Mouse (Mus musculus) neural tube, embryonic 11.5 days (tissue): ENCODE data around the gene Ube2d1. TPM values are rescaled to one million over a fixed set of nuclear protein-coding genes. Genes with fewer than 3 reads are reported as not detected.
A peak's percentile ranks its signal among the peaks of the same experiment; 100 is the strongest.

Experiments
- ATAC-seq: fragments of 200-750 bp; cut with Nextera tagmentation; 2 replicates; pipeline ENCODE4 v1.8.0; 2017; ENCODE audit warnings: moderate number of reproducible peaks, mild to moderate bottlenecking, moderate TSS enrichment, moderate library complexity; ENCODE audit not compliant: insufficient read depth, low FRiP score, low TSS enrichment
- DNase-seq: peaks from one replicate; pipeline ENCODE4 v3.0.0-alpha.2; 2015; ENCODE audit warnings: low spot score
- H3K27ac ChIP-seq: fragments of 300-500 bp; sonication (generic); 2 replicates; pipeline ENCODE4 v1.5.1; 2014; ENCODE audit warnings: low read depth, mild to moderate bottlenecking, low read length
- H3K27me3 ChIP-seq: fragments of 300-500 bp; sonication (generic); 2 replicates; pipeline ENCODE4 v1.6.1; 2014; ENCODE audit warnings: mild to moderate bottlenecking, low read length, mixed read lengths; ENCODE audit not compliant: control insufficient read depth, insufficient read depth
- H3K36me3 ChIP-seq: fragments of 300-500 bp; sonication (generic); 2 replicates; pipeline ENCODE4 v1.6.1; 2014; ENCODE audit warnings: mild to moderate bottlenecking, low read length, moderate library complexity, mixed read lengths; ENCODE audit not compliant: control insufficient read depth, insufficient read depth
- H3K4me1 ChIP-seq: fragments of 300-500 bp; sonication (generic); 2 replicates; pipeline ENCODE4 v1.6.1; 2014; ENCODE audit warnings: low read length, mixed read lengths; ENCODE audit not compliant: control insufficient read depth, insufficient read depth
- H3K4me2 ChIP-seq: fragments of 300-500 bp; sonication (generic); 2 replicates; pipeline ENCODE4 v1.6.1; 2014; ENCODE audit warnings: low read depth, mild to moderate bottlenecking, moderate library complexity
- H3K4me3 ChIP-seq: fragments of 300-500 bp; sonication (generic); 2 replicates; pipeline ENCODE4 v1.5.1; 2014; ENCODE audit warnings: low read depth, low read length
- H3K9ac ChIP-seq: fragments of 300-500 bp; sonication (generic); 2 replicates; pipeline ENCODE4 v1.6.1; 2014; ENCODE audit warnings: mild to moderate bottlenecking, low read length
- H3K9me3 ChIP-seq: fragments of 300-500 bp; sonication (generic); 2 replicates; pipeline ENCODE4 v1.6.1; 2016; ENCODE audit warnings: low read length; ENCODE audit not compliant: control insufficient read depth
- WGBS: fragments of 180-500 bp; shearing (Covaris S2); extraction: QIAGEN DNeasy Blood & Tissue Kit; methylation state at CpG from one replicate; pipeline ENCODE4 v1.1.7; 2014; 5-methylcytosine and 5-hydroxymethylcytosine counted together
- polyA plus RNA-seq: library from polyadenylated mRNA; unstranded; fragments of >200 nt; fragmentation: Nextera tagmentation; extraction: Ambion mirVana; gene quantifications from 2 replicates; pipeline ENCODE4 v1.2.1, GENCODE M21; 2014

Gene Ube2d1
- 195 and 199 TPM in 2 replicates for polyA plus RNA-seq

- WGBS, result 0% methylated on average over 50 of the region's 50 CpGs
- Histone ChIP-seq H3K9me3 (no peaks in the 10 kb centered on the region), H3K4me2 (peak within 1 kb of the TSS; percentile 45), H3K4me3 (peak within 1 kb of the TSS; percentile 74), H3K9ac (peak within 1 kb of the TSS; percentile 89), H3K4me1 (peaks cover 4% of the 10 kb centered on the region), H3K36me3 (no peaks in the 10 kb centered on the region), H3K27me3 (no peaks in the 10 kb centered on the region), H3K27ac (peak within 1 kb of the TSS; percentile 24)
- ATAC-seq, result peak; percentile 95
- peak; percentile 90 for DNase-seq
Observed at GRCm38 (mm10) chr10:71285126-71285580, at the start of gene Ube2d1. TSS of gene Ube2d1 (minus strand) at chr10:71285262.

- no peaks in the 10 kb centered on the region for H3K9me3 ChIP-seq
- WGBS, result 93% methylated on average over 9 of the region's 9 CpGs
- H3K27ac ChIP-seq, result no peak overlapping the region
- ATAC-seq (no peak), DNase-seq (no peak)
- H3K4me3 ChIP-seq, result no peak overlapping the region
- H3K9ac ChIP-seq, result no peak overlapping the region
- H3K4me1 ChIP-seq, result no peaks in the 10 kb centered on the region
- H3K36me3 ChIP-seq, result peaks cover 3% of the 10 kb centered on the region
- no peak overlapping the region for H3K4me2 ChIP-seq
- no peaks in the 10 kb centered on the region for H3K27me3 ChIP-seq
Observed at GRCm38 (mm10) chr10:71332859-71333258, 47.8 kb upstream of the Ube2d1 start.

- DNase-seq (no peak), ATAC-seq (no peak)
- H3K9me3 ChIP-seq, result no peaks in the 10 kb centered on the region
- H3K4me3 ChIP-seq, result no peak overlapping the region
- no peak overlapping the region for H3K27ac ChIP-seq
- WGBS, result 96% methylated on average over 4 of the region's 4 CpGs
- peaks cover 3% of the 10 kb centered on the region for H3K36me3 ChIP-seq
- H3K9ac ChIP-seq, result no peak overlapping the region
- H3K4me1 ChIP-seq, result no peaks in the 10 kb centered on the region
- no peaks in the 10 kb centered on the region for H3K27me3 ChIP-seq
- H3K4me2 ChIP-seq, result no peak overlapping the region
Observed at GRCm38 (mm10) chr10:71332376-71332775, 47.3 kb upstream of the Ube2d1 start.

- WGBS, result 96% methylated on average over 7 of the region's 7 CpGs
- ATAC-seq (no peak), DNase-seq (no peak)
- Histone ChIP-seq H3K4me3 (no peak overlapping the region), H3K27ac (no peak overlapping the region), H3K9ac (no peak overlapping the region), H3K9me3 (no peaks in the 10 kb centered on the region), H3K4me1 (no peaks in the 10 kb centered on the region), H3K4me2 (no peak overlapping the region), H3K27me3 (no peaks in the 10 kb centered on the region), H3K36me3 (peaks cover 3% of the 10 kb centered on the region)
Observed at GRCm38 (mm10) chr10:71331908-71332307, 46.8 kb upstream of the Ube2d1 start.

GRCm38 (mm10) chr10:71330070-71330469, 45.0 kb upstream of the Ube2d1 start:
- Histone ChIP-seq H3K4me3 (no peak overlapping the region), H3K27me3 (no peaks in the 10 kb centered on the region), H3K36me3 (peaks cover 3% of the 10 kb centered on the region), H3K4me2 (no peak overlapping the region), H3K9me3 (no peaks in the 10 kb centered on the region), H3K9ac (no peak overlapping the region), H3K27ac (no peak overlapping the region), H3K4me1 (no peaks in the 10 kb centered on the region)
- 97% methylated on average over 12 of the region's 12 CpGs for WGBS
- DNase-seq (no peak), ATAC-seq (no peak)

GRCm38 (mm10) chr10:71329295-71329694, 44.2 kb upstream of the Ube2d1 start:
- Histone ChIP-seq H3K4me3 (no peak overlapping the region), H3K27ac (no peak overlapping the region), H3K9me3 (no peaks in the 10 kb centered on the region), H3K27me3 (no peaks in the 10 kb centered on the region), H3K4me2 (no peak overlapping the region), H3K9ac (no peak overlapping the region), H3K36me3 (peaks cover 3% of the 10 kb centered on the region), H3K4me1 (no peaks in the 10 kb centered on the region)
- DNase-seq, result no peak
- no peak for ATAC-seq
- WGBS, result 89% methylated on average over 6 of the region's 6 CpGs

GRCm38 (mm10) chr10:71328870-71329269, 43.8 kb upstream of the Ube2d1 start:
- Histone ChIP-seq H3K36me3 (peaks cover 3% of the 10 kb centered on the region), H3K4me2 (no peak overlapping the region), H3K9ac (no peak overlapping the region), H3K27me3 (no peaks in the 10 kb centered on the region), H3K4me3 (no peak overlapping the region), H3K4me1 (no peaks in the 10 kb centered on the region), H3K9me3 (no peaks in the 10 kb centered on the region), H3K27ac (no peak overlapping the region)
- DNase-seq (no peak), ATAC-seq (no peak)
- 90% methylated on average over 5 of the region's 5 CpGs for WGBS

GRCm38 (mm10) chr10:71328382-71328781, 43.3 kb upstream of the Ube2d1 start:
- DNase-seq (no peak), ATAC-seq (no peak)
- no peaks in the 10 kb centered on the region for H3K27me3 ChIP-seq
- 91% methylated on average over 6 of the region's 6 CpGs for WGBS
- no peaks in the 10 kb centered on the region for H3K9me3 ChIP-seq
- H3K36me3 ChIP-seq, result peaks cover 3% of the 10 kb centered on the region
- no peak overlapping the region for H3K4me3 ChIP-seq
- no peak overlapping the region for H3K27ac ChIP-seq
- H3K4me1 ChIP-seq, result no peaks in the 10 kb centered on the region
- no peak overlapping the region for H3K4me2 ChIP-seq
- no peak overlapping the region for H3K9ac ChIP-seq

- Histone ChIP-seq H3K4me1 (no peaks in the 10 kb centered on the region), H3K27me3 (no peaks in the 10 kb centered on the region), H3K27ac (no peak overlapping the region), H3K4me3 (no peak overlapping the region), H3K36me3 (peaks cover 3% of the 10 kb centered on the region), H3K9ac (no peak overlapping the region), H3K4me2 (no peak overlapping the region), H3K9me3 (no peaks in the 10 kb centered on the region)
- ATAC-seq (no peak), DNase-seq (no peak)
- WGBS, result 74% methylated on average over 10 of the region's 10 CpGs
Observed at GRCm38 (mm10) chr10:71327386-71327785, 42.3 kb upstream of the Ube2d1 start.
